Mouse (Mus musculus): ENCODE data around the gene S100pbp.
A peak's percentile ranks its signal among the peaks of the same experiment; 100 is the strongest.

DNA sequence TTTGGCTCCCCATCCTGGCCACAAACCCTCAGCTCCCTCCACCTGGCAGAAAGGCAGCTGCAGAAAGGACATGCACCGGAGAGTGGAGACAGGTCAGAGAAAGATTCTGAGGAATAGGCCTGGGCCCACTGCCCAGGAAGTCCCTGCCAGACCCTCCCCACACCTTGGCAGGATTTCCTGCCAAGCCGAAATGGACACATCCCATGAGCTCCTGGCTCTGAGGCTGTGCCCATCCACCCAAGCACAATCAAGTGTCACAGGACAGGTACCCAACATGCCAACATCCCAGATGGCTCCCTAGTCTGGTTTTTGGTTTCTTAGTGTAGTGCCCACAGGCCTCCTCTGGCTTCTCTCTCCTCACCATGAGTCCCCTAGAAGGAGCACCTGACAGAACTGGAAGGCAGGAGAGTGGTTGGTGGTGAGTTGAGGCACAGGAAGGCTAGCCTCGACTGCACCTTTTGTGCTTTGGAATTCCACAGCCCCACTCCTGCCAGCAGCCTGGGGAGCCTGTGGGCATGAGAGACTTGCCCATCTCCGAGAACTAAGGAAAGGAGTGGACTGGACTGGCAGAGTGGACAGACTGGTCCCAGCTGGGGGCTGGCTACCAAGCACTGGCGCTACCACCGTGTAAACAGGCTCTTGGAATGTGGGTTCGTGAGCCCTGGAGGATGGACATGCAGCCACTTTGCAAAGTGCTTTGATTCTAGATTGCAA, 31.0 kb upstream of the S100pbp start:
- TF ChIP-seq CTCF (IDR thresholded peaks at IDR 0.05; ENCODE audit: borderline replicate concordance, insufficient read depth, low read depth, low read length) (no peak), POLR2A (IDR thresholded peaks at IDR 0.05; ENCODE audit: borderline replicate concordance, insufficient read depth, low read length) (0 out of 2 replicates have a peak, but pooled peaks have one; percentile 11)
